Mouse (Mus musculus) neural tube, embryonic 15.5 days (tissue): ENCODE measurements around the gene Abhd14a. TPM values are rescaled to one million over a fixed set of nuclear protein-coding genes. Genes with fewer than 3 reads are reported as not detected.

Experiments
- ATAC-seq: fragments of 200-750 bp; cut with Nextera tagmentation; 2 replicates; pipeline ENCODE4 v1.8.0; 2017; ENCODE audit warnings: mild to moderate bottlenecking, moderate TSS enrichment, moderate library complexity; ENCODE audit not compliant: low FRiP score
- H3K27ac ChIP-seq: fragments of 300-500 bp; sonication (generic); replicated peaks from 2 replicates; pipeline ENCODE4 v1.5.1; 2015; ENCODE audit warnings: mild to moderate bottlenecking, inconsistent platforms
- H3K27me3 ChIP-seq: fragments of 300-500 bp; sonication (generic); replicated peaks from 2 replicates; pipeline ENCODE4 v1.6.1; 2015; ENCODE audit warnings: inconsistent platforms
- H3K36me3 ChIP-seq: fragments of 300-500 bp; sonication (generic); 2 replicates; pipeline ENCODE4 v1.6.1; 2015; ENCODE audit warnings: inconsistent platforms
- H3K4me1 ChIP-seq: fragments of 300-500 bp; sonication (generic); 2 replicates; pipeline ENCODE4 v1.6.1; 2015; ENCODE audit warnings: inconsistent platforms
- H3K4me2 ChIP-seq: fragments of 300-500 bp; sonication (generic); 2 replicates; pipeline ENCODE4 v1.6.1; 2015; ENCODE audit warnings: inconsistent platforms, mild to moderate bottlenecking, moderate library complexity
- H3K4me3 ChIP-seq: fragments of 300-500 bp; sonication (generic); replicated peaks from 2 replicates; pipeline ENCODE4 v1.5.1; 2015; ENCODE audit warnings: mild to moderate bottlenecking, inconsistent platforms
- H3K9ac ChIP-seq: fragments of 300-500 bp; sonication (generic); replicated peaks from 2 replicates; pipeline ENCODE4 v1.6.1; 2015; ENCODE audit warnings: mild to moderate bottlenecking, inconsistent platforms
- H3K9me3 ChIP-seq: fragments of 300-500 bp; sonication (generic); replicated peaks from 2 replicates; pipeline ENCODE4 v1.6.1; 2016; ENCODE audit warnings: inconsistent platforms
- whole genome bisulfite sequencing: fragments of 180-500 bp; shearing (Covaris S2); methylation state at CpG from one replicate; pipeline ENCODE4 v1.1.7; 2015; ENCODE audit warnings: mixed read lengths; 5-methylcytosine and 5-hydroxymethylcytosine counted together
- polyA plus RNA-seq: library from polyadenylated mRNA; unstranded; fragments of >200 nt; fragmentation: Nextera tagmentation; extraction: Ambion mirVana; gene quantifications from 2 replicates; pipeline ENCODE4 v1.2.1, GENCODE M21; 2015

Gene Abhd14a
- polyA plus RNA-seq, 1 experiment from 2014 or later = 77.0 TPM

DNA sequence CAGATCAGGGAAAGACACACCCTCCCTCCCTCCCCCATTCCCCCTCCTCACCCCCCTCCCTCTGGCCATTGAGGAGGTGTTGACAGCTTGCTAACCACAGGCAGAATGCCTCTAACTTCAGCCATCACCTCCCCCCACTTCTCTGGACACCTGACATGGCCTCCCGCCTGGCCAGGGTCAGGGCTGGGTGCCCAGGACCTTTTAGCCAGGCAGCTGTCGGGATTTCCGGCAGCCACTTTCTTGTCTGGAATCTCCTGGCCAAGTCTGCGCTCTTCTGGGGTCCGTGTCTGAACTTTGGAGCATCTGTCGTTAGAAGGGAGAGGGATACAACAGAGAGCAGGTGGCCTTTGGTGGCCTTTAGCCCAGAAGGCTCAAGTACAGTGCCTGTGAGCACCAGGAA, 42.2 kb downstream of the Abhd14a start:
- H3K4me2 ChIP-seq = no peak overlapping the region
- H3K27me3 ChIP-seq = no peaks in the 10 kb centered on the region
- no peak overlapping the region for H3K4me3 ChIP-seq
- WGBS = 38% methylated on average over 6 of the region's 6 CpGs
- H3K4me1 ChIP-seq = no peaks in the 10 kb centered on the region
- no peaks in the 10 kb centered on the region for H3K36me3 ChIP-seq
- no peak overlapping the region for H3K27ac ChIP-seq
- H3K9me3 ChIP-seq = no peaks in the 10 kb centered on the region
- ATAC-seq = no peak
- H3K9ac ChIP-seq = no peak overlapping the region

DNA sequence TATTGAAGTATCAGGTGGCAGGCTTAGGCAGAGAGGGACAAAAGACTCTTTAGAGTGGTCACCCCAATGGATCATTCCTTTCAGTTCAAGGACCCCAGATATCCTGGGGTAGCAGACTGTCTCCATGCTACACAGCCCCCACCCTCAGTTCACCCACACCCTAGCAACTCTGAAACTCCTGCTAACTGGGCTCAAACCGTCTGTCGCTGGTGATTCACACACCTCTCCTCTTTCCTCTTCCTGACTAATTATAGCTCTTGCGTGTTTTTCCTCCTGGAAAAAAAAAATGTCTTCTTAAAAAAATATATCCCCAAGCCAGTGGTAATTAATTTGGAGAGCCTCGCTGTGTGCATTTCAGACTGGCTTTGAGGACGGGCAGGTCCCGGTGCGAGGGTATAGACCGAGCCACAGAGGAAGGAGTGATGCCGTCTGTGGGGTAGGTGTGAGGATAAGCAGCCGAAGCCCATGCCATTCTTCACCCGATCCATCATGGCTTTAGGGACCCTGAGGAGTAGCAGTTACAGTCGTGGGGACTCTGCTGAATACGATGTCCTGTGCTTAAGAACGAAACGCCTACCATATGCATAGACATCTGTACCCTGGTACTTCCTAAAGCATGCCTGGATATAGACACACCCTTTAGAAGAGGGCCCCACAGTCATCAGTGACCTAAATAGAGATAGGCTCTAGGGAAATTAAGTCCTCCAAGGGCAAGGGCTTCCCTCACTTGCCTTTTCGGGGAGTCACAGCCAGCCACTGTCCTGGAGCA, 44.7 kb downstream of the Abhd14a start:
- no peak for ATAC-seq
- H3K4me1 ChIP-seq = no peaks in the 10 kb centered on the region
- no peaks in the 10 kb centered on the region for H3K36me3 ChIP-seq
- H3K9me3 ChIP-seq = no peaks in the 10 kb centered on the region
- 85% methylated on average over 16 of the region's 16 CpGs for WGBS
- no peak overlapping the region for H3K4me2 ChIP-seq
- H3K27ac ChIP-seq = no peak overlapping the region
- no peaks in the 10 kb centered on the region for H3K27me3 ChIP-seq
- no peak overlapping the region for H3K4me3 ChIP-seq
- no peak overlapping the region for H3K9ac ChIP-seq

DNA sequence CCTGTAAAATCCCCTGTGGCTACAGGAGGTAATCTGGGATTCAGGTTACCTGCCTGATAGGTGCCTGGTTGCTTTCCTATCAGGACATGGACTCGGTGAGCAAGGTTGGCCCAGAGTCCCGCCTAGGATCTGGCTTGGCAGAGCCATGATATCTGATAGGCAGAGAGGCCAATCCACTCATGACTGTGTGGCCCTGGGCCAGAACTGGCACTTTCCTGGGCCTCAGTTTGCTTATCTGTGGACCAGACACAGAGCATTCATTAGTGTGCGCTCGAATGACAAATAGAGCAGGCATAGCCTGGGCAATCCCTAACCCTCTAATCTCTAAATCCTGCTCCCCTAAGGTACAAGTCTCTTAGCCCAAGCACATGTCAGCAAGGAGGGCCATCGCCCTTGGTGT, 45.3 kb downstream of the Abhd14a start:
- no peak overlapping the region for H3K4me2 ChIP-seq
- H3K4me1 ChIP-seq = no peaks in the 10 kb centered on the region
- no peak overlapping the region for H3K27ac ChIP-seq
- no peaks in the 10 kb centered on the region for H3K36me3 ChIP-seq
- no peak overlapping the region for H3K4me3 ChIP-seq
- ATAC-seq = no peak
- no peaks in the 10 kb centered on the region for H3K9me3 ChIP-seq
- WGBS = 79% methylated on average over 5 of the region's 5 CpGs
- H3K27me3 ChIP-seq = no peaks in the 10 kb centered on the region
- H3K9ac ChIP-seq = no peak overlapping the region

DNA sequence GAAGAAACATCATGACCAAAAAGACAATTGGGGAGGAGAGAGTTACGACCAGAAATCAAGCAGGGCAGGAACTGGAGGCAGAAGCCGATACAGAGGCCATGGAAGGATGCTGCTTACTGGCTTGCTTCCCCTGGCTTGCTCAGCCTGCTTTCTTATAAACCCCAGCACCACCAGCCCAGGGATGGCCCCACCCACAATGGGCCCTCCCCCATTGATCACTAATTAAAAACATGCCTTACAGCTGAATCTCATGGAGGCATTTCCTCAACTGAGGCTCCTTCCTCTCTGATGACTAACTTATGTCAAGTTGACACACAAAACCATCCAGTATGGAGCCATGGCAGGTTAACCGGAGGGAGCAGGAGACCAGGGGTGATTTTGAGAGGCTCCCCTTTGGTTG, 47.7 kb downstream of the Abhd14a start:
- 76% methylated on average over 3 of the region's 3 CpGs for WGBS
- no peaks in the 10 kb centered on the region for H3K36me3 ChIP-seq
- no peak overlapping the region for H3K4me3 ChIP-seq
- no peak overlapping the region for H3K9ac ChIP-seq
- peaks cover 9% of the 10 kb centered on the region for H3K4me1 ChIP-seq
- no peak overlapping the region for H3K27ac ChIP-seq
- no peaks in the 10 kb centered on the region for H3K9me3 ChIP-seq
- H3K27me3 ChIP-seq = no peaks in the 10 kb centered on the region
- ATAC-seq = no peak
- H3K4me2 ChIP-seq = no peak overlapping the region

DNA sequence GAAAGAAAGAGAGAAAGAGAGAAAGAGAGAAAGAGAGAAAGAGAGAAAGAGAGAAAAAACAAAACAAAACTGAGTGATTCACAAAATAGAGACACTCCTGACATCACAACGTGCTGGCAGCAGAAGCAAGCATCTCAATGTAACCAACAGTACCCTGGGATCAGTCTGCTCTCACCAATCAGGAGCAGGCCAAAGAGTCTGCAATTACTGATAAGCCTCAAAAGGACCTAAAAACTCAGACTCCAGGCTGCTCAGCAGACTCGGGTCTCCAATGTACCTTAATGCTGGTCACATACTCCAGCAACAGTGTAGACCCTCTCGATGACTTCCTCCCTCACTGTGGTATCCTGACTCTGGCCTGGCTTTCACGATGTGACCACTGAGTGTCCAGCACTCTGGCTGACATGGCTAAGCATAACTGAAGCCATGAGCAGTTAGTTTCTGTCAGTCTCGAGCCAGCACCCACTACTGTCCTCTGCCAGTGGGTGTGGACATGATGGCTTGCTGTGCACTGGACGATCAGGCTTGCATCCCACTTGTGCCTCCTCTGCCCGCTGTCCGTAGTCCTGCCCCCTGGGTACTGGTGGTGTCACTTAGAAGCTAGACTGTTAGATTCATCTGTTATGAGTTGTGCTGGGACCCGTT, 48.7 kb downstream of the Abhd14a start:
- WGBS = 83% methylated on average over 9 of the region's 9 CpGs
- H3K4me2 ChIP-seq = no peak overlapping the region
- H3K4me1 ChIP-seq = peaks cover 12% of the 10 kb centered on the region

DNA sequence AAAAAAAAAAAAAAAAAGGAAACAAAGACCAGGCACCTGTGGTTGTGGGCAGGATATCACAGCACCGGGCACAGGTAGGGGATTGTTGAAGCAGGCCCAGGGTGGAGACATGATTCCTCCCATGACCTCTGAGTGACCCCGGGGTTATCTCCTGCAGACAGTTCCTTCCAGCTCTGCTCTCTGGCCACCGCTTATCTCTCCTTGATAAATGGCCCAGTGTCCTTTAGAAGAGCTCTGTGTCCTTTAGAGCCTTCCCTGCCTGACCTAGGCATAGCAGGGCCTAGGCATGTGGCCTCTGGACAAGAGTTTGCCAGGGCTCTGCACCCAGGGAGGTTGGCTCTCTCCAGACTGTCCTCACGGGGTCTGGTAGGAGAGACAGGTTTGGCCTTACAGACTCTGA, 49.7 kb downstream of the Abhd14a start:
- no peak overlapping the region for H3K4me2 ChIP-seq
- H3K9ac ChIP-seq = no peak overlapping the region
- peaks cover 12% of the 10 kb centered on the region for H3K4me1 ChIP-seq
- H3K9me3 ChIP-seq = no peaks in the 10 kb centered on the region
- ATAC-seq = no peak
- H3K4me3 ChIP-seq = no peak overlapping the region
- WGBS = 83% methylated on average over 4 of the region's 4 CpGs
- no peak overlapping the region for H3K27ac ChIP-seq
- H3K36me3 ChIP-seq = no peaks in the 10 kb centered on the region
- no peaks in the 10 kb centered on the region for H3K27me3 ChIP-seq

More for the DNA sequence above, 48.7 kb downstream of the Abhd14a start:
- H3K4me3 ChIP-seq = no peak overlapping the region
- no peaks in the 10 kb centered on the region for H3K9me3 ChIP-seq
- H3K27ac ChIP-seq = no peak overlapping the region
- no peak overlapping the region for H3K9ac ChIP-seq
- H3K27me3 ChIP-seq = no peaks in the 10 kb centered on the region
- no peaks in the 10 kb centered on the region for H3K36me3 ChIP-seq
- ATAC-seq = no peak

DNA sequence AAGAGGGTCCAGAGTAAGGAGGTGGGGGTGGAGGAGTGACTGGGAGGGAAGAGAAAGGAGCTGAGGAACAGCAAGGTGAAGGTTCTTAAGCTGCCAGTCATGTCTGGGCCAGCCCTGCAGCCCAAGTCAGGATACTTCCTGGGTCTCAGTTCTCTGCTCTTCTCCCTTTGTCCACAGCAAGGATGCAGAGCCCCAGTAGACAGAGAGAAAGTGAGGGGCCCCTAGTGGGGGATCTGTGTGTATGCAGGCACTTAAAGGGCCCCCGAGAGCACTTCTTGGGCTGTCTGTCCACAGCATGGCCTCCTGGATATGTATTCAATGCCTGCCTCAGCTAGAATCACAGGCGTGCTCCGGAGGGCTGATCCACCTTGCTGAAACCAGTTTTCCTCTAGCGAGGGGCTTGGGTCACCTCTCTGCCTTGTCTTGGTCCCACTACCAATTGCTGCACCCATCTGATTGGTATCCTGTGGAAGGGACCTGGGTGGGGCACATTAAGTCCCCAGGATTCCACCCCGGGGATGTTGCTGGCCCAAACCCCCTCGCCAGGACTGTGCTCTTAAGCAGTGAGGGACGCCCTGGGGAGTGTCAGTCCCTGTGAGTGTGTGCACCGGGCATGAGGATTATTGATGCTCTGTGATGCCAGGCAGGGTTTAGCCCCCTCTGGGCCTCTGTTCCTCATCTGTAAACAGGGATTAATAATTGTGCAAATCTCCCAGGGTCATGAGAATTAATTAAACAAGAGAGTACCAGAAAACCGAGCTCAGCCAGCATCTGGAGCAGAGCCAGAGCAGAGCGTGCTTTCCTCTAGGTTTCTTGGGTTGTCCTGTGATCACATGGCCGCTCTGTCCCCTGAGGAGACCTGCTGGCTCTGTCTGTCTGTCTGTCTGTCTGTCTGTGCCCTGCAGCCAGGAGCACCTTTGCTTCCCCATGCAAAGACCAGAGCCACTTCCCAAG, 52.6 kb downstream of the Abhd14a start:
- no peak overlapping the region for H3K4me2 ChIP-seq
- no peaks in the 10 kb centered on the region for H3K27me3 ChIP-seq
- no peaks in the 10 kb centered on the region for H3K36me3 ChIP-seq
- 38% methylated on average over 11 of the region's 11 CpGs for WGBS
- no peak overlapping the region for H3K9ac ChIP-seq
- no peak for ATAC-seq
- no peaks in the 10 kb centered on the region for H3K9me3 ChIP-seq
- H3K4me3 ChIP-seq = no peak overlapping the region
- H3K4me1 ChIP-seq = peaks cover 24% of the 10 kb centered on the region
- no peak overlapping the region for H3K27ac ChIP-seq

DNA sequence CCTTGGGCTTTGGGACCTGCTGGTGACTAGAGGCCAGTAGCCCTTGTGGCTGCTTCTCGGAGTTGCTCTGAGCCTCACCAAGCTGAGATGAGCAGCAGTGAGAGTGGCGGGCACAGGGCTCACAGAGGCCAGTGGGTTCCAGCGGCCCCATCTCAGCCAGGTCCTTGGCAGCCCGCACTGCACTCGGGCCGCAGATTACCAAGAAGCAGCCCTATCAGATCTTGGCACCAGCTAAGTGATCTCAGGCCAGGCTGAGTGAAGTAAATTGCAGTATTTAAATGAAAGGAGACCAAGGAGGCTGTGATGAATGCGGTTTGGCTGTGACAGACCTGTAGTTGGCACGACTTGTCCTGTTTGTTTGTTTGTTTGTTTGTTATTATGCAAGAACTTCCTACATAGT, 53.9 kb downstream of the Abhd14a start:
- no peak overlapping the region for H3K4me2 ChIP-seq
- no peak for ATAC-seq
- H3K4me1 ChIP-seq = peaks cover 24% of the 10 kb centered on the region
- no peaks in the 10 kb centered on the region for H3K9me3 ChIP-seq
- H3K27ac ChIP-seq = no peak overlapping the region
- no peaks in the 10 kb centered on the region for H3K36me3 ChIP-seq
- no peak overlapping the region for H3K4me3 ChIP-seq
- no peaks in the 10 kb centered on the region for H3K27me3 ChIP-seq
- H3K9ac ChIP-seq = no peak overlapping the region
- WGBS = 85% methylated on average over 8 of the region's 8 CpGs

DNA sequence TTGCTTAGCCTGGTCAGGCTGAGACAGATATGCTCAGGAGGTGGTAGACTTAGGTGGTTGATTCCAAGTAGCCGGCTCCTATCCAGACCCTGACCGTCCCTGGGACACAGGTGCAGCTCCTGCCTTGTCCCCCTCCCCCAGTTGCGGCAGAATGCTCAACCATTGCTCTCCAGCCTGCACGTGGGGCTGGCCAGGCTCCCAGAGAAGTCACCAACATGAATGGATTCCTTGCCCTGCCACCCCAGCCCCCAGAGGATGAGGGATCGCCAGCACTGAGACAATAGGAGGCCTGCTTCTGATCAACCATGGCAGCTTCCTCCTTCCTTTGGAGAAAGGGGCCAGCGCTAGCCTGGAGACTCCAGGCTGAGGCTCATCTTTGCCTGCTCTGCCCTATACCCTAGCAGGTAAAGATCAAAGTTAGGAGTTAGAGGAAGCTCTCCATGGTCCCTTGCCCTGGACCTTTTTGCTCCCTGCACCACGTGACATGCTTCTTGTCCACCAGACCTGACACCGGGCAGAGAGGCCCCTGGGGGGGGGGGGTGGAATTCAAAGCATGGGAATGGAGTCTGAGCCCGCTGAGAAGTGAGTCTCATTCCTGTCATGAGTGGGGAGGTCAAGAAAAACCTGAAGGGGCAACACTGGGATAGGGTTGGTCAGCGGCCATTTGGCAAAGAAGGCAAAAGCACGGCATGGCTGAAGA, 54.5 kb downstream of the Abhd14a start:
- Histone ChIP-seq H3K4me1 (peaks cover 24% of the 10 kb centered on the region), H3K9me3 (no peaks in the 10 kb centered on the region), H3K9ac (no peak overlapping the region), H3K36me3 (no peaks in the 10 kb centered on the region), H3K27ac (no peak overlapping the region), H3K4me2 (no peak overlapping the region), H3K27me3 (no peaks in the 10 kb centered on the region), H3K4me3 (no peak overlapping the region)
- whole genome bisulfite sequencing = 74% methylated on average over 11 of the region's 11 CpGs
- ATAC-seq = no peak
